Mouse (Mus musculus) brown adipose tissue, adult 24 weeks (tissue): ENCODE measurements around the gene Tmx2. TPM values are rescaled to one million over a fixed set of nuclear protein-coding genes. Genes with fewer than 3 reads are reported as not detected.

ENCODE experiments used
- H3K27ac ChIP-seq: fragments of 200-500 bp; replicated peaks from 2 replicates; pipeline ENCODE4 v1.5.1; 2012; ENCODE audit warnings: low read depth, mild to moderate bottlenecking, low read length
- H3K4me1 ChIP-seq: fragments of 200-500 bp; 2 replicates; pipeline ENCODE4 v1.6.1; 2012; ENCODE audit warnings: low read length, mixed read lengths; ENCODE audit not compliant: control insufficient read depth, insufficient read depth, insufficient read length
- H3K4me3 ChIP-seq: fragments of 200-500 bp; 2 replicates; pipeline ENCODE4 v1.5.1; 2012; ENCODE audit warnings: low read depth, mild to moderate bottlenecking, low read length, moderate library complexity; ENCODE audit not compliant: insufficient read depth
- polyA plus RNA-seq: library from polyadenylated mRNA; stranded (reverse); fragments of >200 nt; gene quantifications from 2 replicates; pipeline ENCODE4 v1.2.4, GENCODE M21; 2012; ENCODE audit not compliant: missing spikeins, insufficient read depth, insufficient read length

Gene Tmx2
- polyA plus RNA-seq, 1 experiment, result 101 TPM

DNA sequence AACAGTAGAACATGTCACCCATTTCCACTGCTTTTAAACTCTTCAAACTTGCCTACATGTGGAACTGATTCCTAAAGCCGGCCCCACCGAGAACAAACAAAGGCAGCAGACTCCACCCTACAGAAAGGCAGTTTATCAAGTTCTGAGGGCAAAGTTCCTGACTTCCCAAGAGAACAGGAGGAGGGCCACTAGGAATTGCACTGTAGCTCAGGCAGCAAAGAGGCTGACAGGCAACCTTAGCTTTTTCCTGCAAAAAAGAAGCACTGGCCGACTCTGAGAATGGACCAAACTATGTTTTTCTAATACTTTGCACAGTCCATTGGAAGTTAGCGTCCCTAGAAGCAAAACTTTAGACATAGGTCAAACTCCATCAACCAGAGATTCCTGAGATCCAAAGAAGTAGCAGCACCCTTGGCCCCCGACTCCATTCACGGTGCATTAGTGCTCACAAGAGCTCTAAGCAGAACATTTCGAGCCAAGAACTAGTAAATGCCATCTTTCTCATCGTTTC lies 42.7 kb downstream of the Tmx2 start:
- H3K4me3 ChIP-seq, result peak overlapping the region; percentile 42
- peak overlapping the region; percentile 96 for H3K27ac ChIP-seq
- peaks cover 46% of the 10 kb centered on the region for H3K4me1 ChIP-seq

DNA sequence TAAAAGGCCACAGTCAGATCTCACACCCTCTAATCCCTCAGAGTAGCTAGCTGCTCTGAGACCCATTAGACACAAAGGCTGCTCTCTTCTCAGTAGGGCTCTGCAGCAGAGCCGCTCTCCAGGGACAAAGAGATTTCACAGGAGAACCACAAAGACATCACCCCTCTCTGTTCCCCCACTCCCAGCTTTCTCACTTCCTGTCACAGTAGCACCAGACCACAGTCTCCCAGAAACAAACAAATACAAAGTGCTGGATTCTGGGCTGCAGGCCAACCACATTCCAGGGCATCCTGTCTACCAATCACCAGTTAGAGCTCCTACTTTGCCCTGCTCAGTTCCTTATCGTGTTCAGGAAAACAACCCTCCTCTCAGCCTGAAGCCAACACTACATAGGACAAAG lies 43.3 kb downstream of the Tmx2 start:
- peak overlapping the region; percentile 96 for H3K27ac ChIP-seq
- no peak overlapping the region for H3K4me3 ChIP-seq
- H3K4me1 ChIP-seq, result peaks cover 46% of the 10 kb centered on the region

DNA sequence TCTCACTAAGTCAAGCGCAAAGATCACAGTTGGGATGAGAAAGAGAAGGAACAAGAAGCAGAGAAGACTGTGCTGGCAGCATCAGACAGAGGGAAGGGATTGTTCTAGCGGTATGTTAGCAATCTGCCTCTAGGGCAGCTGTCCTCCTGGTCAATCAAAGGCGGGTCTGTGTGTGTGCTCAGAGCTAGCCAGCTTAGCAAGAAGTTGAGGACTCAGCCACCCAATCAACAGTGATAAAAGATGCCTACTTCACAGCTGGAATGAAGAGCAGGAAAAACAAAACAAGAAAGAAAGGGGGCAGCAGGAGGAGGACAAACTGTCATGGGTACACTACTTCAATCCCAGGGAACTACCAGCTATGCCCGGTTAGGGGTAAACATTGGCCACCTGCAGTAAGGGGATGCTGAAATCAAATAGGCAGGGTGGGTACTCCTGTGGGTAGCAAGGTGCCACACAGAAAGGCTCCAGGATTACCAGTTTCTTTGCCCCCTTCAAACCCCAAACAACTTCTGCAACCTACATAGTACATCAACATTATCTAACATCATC lies 43.9 kb downstream of the Tmx2 start:
- Histone ChIP-seq H3K27ac (peak overlapping the region; percentile 96), H3K4me1 (peaks cover 42% of the 10 kb centered on the region), H3K4me3 (peak overlapping the region; percentile 9; the same call in 1 of the 2 replicates)

DNA sequence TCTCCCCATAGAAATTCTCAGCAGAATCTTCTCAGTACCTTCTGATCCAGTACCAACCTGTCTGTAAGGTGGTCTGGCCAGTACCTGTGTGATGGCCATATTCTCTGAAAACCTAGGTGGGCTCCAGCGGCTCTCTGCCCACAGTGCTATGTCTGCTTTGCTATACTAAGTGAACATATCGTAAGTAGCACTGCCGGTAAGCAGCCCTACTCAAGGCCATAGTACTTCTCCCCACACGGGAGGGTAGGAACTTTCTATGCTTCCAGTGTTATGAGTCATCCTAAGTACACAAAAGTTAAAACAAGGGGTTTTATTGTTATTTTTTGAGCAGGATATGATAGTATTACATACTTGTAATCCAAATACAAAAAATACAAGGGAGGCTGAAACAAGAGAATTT lies 44.9 kb downstream of the Tmx2 start:
- Histone ChIP-seq H3K4me3 (no peak overlapping the region; the same call in 1 of the 2 replicates), H3K4me1 (peaks cover 40% of the 10 kb centered on the region), H3K27ac (peak overlapping the region; percentile 96)

DNA sequence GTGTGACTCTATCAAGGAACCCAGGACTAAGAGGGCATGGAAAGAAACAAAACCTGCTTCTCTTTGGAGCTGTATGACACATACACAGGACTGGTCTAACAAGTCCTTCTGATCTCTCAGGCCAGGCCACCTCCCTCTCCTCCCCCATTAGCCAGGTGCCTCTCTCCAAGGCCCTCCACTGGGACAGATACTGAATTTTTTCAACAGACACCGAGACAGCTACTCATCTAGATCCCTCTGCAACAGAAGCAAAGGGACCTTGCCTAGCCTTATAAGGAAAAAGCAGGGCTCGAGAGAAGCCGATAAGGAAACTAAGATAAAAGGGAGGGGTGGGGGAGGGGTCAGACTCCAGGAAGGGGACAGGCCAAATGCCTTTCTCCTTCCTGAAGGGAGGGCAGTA lies 45.9 kb downstream of the Tmx2 start:
- Histone ChIP-seq H3K4me1 (peaks cover 43% of the 10 kb centered on the region), H3K27ac (peak overlapping the region; percentile 98), H3K4me3 (peak overlapping the region; percentile 21; the same call in 1 of the 2 replicates)

DNA sequence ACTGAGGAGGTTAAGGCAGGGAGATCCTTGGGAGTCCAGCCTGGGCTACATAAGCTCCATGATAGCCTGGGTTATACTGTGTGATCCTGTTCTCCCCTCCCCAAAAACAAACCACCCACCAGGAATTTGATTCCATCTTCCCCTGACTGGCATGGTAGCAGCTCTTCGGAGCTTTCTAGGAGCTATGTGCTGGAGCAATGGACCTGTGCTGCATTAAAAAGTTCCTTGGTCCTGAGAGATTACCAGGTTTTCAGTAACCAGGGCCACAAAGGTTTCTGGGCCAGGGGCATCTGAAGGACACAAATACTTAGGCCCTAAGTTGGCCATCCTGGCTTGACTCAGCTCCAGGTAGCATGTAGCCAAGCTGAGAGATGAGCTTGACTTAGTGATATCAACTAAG lies 46.9 kb downstream of the Tmx2 start:
- H3K4me1 ChIP-seq, result peaks cover 37% of the 10 kb centered on the region
- no peak overlapping the region for H3K4me3 ChIP-seq
- peak overlapping the region; percentile 98 for H3K27ac ChIP-seq

DNA sequence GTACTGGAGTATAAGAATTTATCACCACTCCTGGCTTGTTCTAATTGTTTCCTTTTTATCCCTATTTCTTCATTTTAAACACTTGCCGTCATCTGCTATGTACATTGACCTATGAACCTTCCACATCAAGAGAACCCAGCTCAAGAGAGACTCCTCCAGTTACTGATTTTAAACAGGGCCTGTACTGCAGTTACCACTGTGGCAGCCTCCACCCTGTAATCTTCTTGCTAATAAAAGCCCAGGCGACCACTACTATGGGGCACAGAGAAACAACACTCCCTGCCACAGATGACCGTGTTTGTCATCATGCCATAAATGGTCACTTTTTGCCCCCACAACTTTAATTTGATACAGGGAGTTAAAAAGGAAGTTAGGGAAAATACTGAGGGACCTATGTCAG lies 51.9 kb downstream of the Tmx2 start:
- H3K4me1 ChIP-seq, result peaks cover 19% of the 10 kb centered on the region
- H3K4me3 ChIP-seq, result no peak overlapping the region
- H3K27ac ChIP-seq, result no peak overlapping the region

DNA sequence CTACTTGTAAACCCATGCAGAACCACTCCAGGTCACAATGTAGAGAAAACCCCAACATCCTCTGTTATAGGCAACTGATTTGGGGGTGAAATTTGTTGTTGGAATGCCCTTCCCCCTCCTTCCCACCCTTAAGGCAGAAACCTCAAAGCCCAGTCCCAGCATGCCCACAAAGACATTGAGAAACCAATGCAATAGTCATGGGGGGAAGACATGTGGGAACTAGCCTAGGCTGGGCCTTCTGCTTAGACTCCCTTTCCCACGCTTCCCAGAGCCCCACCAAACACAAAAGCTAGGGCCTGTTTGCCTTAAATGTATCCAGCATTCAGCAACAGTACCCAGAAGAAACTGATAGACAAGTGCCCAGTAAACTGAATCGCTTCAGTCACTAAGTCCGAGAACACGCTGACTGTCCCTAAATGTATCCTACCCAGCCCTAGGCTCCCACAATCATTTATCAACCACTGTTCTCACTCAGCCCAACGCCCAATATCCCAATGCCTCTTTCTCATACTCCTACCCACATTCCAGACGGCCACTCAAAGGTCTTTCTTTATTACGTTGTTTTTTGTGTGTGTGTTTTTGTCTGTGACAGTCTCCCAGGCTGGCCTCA lies 52.5 kb downstream of the Tmx2 start:
- Histone ChIP-seq H3K27ac (no peak overlapping the region; the same call in 1 of the 2 replicates), H3K4me1 (peaks cover 13% of the 10 kb centered on the region), H3K4me3 (no peak overlapping the region)

DNA sequence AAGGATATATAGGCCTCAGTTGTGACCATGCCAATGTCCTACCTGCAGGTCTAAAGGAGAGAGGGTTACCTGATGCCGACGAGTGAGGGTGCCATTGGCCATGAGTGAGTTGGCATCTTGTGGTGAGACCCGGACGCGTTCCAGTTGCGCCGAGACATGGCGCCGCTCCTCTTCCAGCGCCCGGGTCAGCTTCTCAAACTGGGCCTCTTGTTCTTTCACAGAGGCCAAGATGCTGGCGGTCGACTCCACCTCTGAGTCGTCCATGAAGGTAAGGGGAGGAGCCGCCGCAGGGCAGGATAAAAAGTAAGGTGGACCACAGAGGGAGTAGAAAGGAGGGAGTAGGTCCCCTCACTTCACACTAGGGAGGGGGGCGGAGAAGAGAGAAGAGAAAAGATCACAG lies 54.7 kb downstream of the Tmx2 start:
- Histone ChIP-seq H3K4me1 (peaks cover 19% of the 10 kb centered on the region), H3K27ac (peak overlapping the region; percentile 27; the same call in 1 of the 2 replicates)

DNA sequence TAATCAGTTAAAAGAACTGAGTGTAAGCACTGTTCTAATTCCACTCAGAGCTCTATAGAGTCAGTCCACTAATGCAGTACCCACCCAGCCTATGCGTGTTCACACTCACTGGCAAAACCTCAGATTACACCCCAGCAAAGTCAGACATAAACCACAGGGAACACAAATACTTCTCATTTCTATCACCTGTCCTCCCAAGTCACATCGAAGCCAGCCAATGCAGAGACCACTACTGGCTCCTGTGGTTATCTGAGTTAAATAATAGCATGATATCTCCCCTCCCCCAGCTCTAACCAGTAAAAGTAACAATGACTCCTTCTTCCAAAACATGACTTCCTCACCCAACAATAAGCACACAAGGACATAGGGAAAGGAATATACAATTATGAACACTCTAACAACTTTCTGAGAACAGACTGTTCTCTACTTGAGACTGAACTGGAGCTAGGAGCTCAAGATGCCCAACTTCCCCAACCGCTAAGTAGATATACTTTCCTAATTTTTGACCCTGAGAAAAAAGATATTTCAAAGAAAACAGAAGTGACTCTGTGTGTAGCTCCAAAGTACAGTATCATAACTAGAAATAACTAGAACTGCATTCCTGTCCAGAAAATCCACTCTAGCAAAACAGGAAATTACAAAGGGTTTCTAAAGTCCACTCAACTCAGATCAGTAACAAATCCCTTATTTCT lies 55.4 kb downstream of the Tmx2 start:
- no peak overlapping the region for H3K4me3 ChIP-seq
- peaks cover 22% of the 10 kb centered on the region for H3K4me1 ChIP-seq
- H3K27ac ChIP-seq, result peak overlapping the region; percentile 88

More for the DNA sequence above, 54.7 kb downstream of the Tmx2 start:
- no peak overlapping the region for H3K4me3 ChIP-seq

DNA sequence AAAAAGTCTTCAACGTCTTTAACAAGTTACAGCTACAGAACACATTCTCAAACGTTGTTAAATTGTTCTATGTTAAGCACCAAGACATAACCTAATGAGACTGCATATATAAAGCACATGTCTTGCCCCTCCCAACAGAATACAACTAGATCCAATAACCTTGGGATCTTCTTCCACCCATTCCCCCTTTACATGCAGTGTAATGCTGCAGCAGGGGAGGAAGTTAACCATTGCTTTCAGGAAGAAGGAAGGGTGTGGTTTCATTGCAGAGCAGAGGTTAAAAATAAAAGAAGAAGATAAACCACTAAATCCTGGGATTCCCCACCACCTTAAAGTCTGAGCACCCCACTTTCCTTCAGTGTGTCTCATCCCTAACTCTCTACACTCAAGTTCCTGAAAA lies 56.3 kb downstream of the Tmx2 start:
- H3K4me3 ChIP-seq, result no peak overlapping the region
- H3K27ac ChIP-seq, result peak overlapping the region; percentile 88
- H3K4me1 ChIP-seq, result peaks cover 20% of the 10 kb centered on the region

Other genes starting within 250 kb of the Tmx2 start
- 3.3 and 5.7 TPM in 2 replicates for gene Tfpi, start 202.4 kb downstream of the Tmx2 start, polyA plus RNA-seq
- gene Ctnnd1, start 28.4 kb downstream of the Tmx2 start, polyA plus RNA-seq, result 32.5 and 35.3 TPM in 2 replicates
- not detected in 2 replicates for gene Btbd18, start 20.1 kb downstream of the Tmx2 start, polyA plus RNA-seq
- gene Selenoh, start 8.4 kb downstream of the Tmx2 start, polyA plus RNA-seq, result 27.5 and 33.4 TPM in 2 replicates
- not detected in 2 replicates for gene Gm28635, start 1.1 kb downstream of the Tmx2 start, polyA plus RNA-seq
- 11.5 and 13.0 TPM in 2 replicates for gene Med19, start 738 bp downstream of the Tmx2 start, polyA plus RNA-seq
- gene Zdhhc5, start 36.0 kb upstream of the Tmx2 start, polyA plus RNA-seq, result 25.5 and 40.4 TPM in 2 replicates
- gene Clp1, start 48.2 kb upstream of the Tmx2 start, polyA plus RNA-seq, result 9.4 and 13.7 TPM in 2 replicates
- gene Ypel4, start 54.9 kb upstream of the Tmx2 start, polyA plus RNA-seq, result not detected in 2 replicates
- gene Gm19426, start 64.5 kb upstream of the Tmx2 start, polyA plus RNA-seq, result not detected in 2 replicates
- 74.6 and 108 TPM in 2 replicates for gene Serping1, start 96.3 kb upstream of the Tmx2 start, polyA plus RNA-seq
- gene Ube2l6, start 119.7 kb upstream of the Tmx2 start, polyA plus RNA-seq, result 4.5 and 15.2 TPM in 2 replicates
- 2.7 and 3.0 TPM in 2 replicates for gene Smtnl1, start 143.5 kb upstream of the Tmx2 start, polyA plus RNA-seq
- gene Timm10, start 147.9 kb upstream of the Tmx2 start, polyA plus RNA-seq, result 125 and 134 TPM in 2 replicates
- 2.6 and 3.5 TPM in 2 replicates for gene Slc43a1, start 159.7 kb upstream of the Tmx2 start, polyA plus RNA-seq
- gene Rtn4rl2, start 207.6 kb upstream of the Tmx2 start, polyA plus RNA-seq, result 1.5 TPM in 1 of 2 replicates, not detected in the other